ENCODE assay signal across 32 mouse cellular contexts in the genomic region with DNA sequence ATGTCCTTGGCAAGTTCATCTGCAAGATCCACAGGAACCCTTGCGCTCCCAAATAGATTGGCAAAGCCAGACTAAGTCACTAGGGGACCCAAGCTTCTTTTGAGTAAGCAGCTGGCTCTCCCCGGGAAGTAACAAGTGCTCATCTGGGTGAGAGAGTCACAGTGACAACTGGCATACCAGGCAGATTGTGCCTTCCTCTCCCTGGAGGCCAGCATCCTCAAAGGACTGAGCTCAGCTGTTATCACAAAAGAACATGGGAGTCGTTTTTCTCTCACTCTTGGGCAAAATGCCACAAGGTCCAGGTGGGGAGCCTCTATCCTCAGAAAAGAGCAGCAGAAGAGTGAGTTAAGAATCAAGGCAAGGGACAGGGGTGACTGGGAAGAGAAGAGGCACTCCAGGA. TPM values are rescaled to one million over a fixed set of nuclear protein-coding genes. Genes with fewer than 3 reads are reported as not detected.
DNase-seq lines count a peak whose midpoint lies in the region; ATAC-seq and TF ChIP-seq lines count a peak whose summit lies in the region.
"Had no signal": no experiment of that assay in that cellular context is flagged by ENCODE, and none has a peak within 500 bp of the region (broad histone marks: within the 10 kb centered on the region; RNA-seq: fewer than 3 reads in every experiment).

No protein-coding gene starts in this region.

- WGBS in hindbrain, embryonic 15.5 days = 20% methylated on average over 3 of the region's 3 CpGs
- WGBS in hindbrain, embryonic 12.5 days = 22% methylated on average over 3 of the region's 3 CpGs
- 12% methylated on average over 3 of the region's 3 CpGs for WGBS in midbrain, postnatal 0 days
- WGBS in midbrain, embryonic 16.5 days = 28% methylated on average over 3 of the region's 3 CpGs
- WGBS in forebrain, postnatal 0 days = 24% methylated on average over 3 of the region's 3 CpGs

- no peaks in the 10 kb centered on the region for H3K36me3 ChIP-seq in hindbrain, embryonic 15.5 days
- H3K36me3 ChIP-seq in hindbrain, embryonic 12.5 days = no peaks in the 10 kb centered on the region
- H3K36me3 ChIP-seq in midbrain, postnatal 0 days (ENCODE audit: insufficient read depth, low read length) = no peaks in the 10 kb centered on the region
- no peaks in the 10 kb centered on the region for H3K36me3 ChIP-seq in midbrain, embryonic 16.5 days (ENCODE audit: control insufficient read depth, insufficient read depth, low read length)
- H3K36me3 ChIP-seq in forebrain, postnatal 0 days (ENCODE audit: insufficient read depth) = no peaks in the 10 kb centered on the region
- H3K36me3 ChIP-seq: heart, embryonic 15.5 days; limb, embryonic 10.5 days; midbrain, embryonic 12.5 days; stomach, embryonic 15.5 days had no signal

- H3K4me1 ChIP-seq in hindbrain, embryonic 15.5 days (replicated peaks) = peaks cover 13% of the 10 kb centered on the region
- H3K4me1 ChIP-seq in hindbrain, embryonic 12.5 days = no peaks in the 10 kb centered on the region
- no peaks in the 10 kb centered on the region for H3K4me1 ChIP-seq in midbrain, postnatal 0 days (ENCODE audit: insufficient read depth, low read length)
- H3K4me1 ChIP-seq in midbrain, embryonic 16.5 days (ENCODE audit: control insufficient read depth, insufficient read depth, low read length) = no peaks in the 10 kb centered on the region
- no peaks in the 10 kb centered on the region for H3K4me1 ChIP-seq in forebrain, postnatal 0 days (ENCODE audit: insufficient read depth)
- H3K4me1 ChIP-seq: heart, embryonic 15.5 days; limb, embryonic 10.5 days; stomach, embryonic 15.5 days had no signal

- no peaks in the 10 kb centered on the region for H3K9me3 ChIP-seq in hindbrain, embryonic 15.5 days
- no peaks in the 10 kb centered on the region for H3K9me3 ChIP-seq in hindbrain, embryonic 12.5 days (replicated peaks)
- H3K9me3 ChIP-seq in midbrain, postnatal 0 days (ENCODE audit: low read length) = no peaks in the 10 kb centered on the region
- H3K9me3 ChIP-seq in midbrain, embryonic 16.5 days (replicated peaks; ENCODE audit: control insufficient read depth, low read length, poor library complexity, severe bottlenecking) = no peaks in the 10 kb centered on the region
- no peaks in the 10 kb centered on the region for H3K9me3 ChIP-seq in forebrain, postnatal 0 days (ENCODE audit: low read length)
- H3K9me3 ChIP-seq: heart, embryonic 15.5 days; limb, embryonic 10.5 days; midbrain, embryonic 12.5 days; stomach, embryonic 15.5 days had no signal

- peak; percentile 49 to 64 for DNase-seq in cerebellum, postnatal 10 days
- DNase-seq in cerebellum, adult 11-12 months = no peak
- peak; percentile 49 for DNase-seq in midbrain, postnatal 0 days (ENCODE audit: low spot score)
- peak; percentile 15 for DNase-seq in forebrain, postnatal 0 days
- DNase-seq in liver = no peak
- DNase-seq: adrenal gland, adult 8-10 months; cerebellum, adult 8-10 months; gastrocnemius, adult 2 months; heart, postnatal 36 days; kidney, adult 2 months; thymus, postnatal 25 days had no signal

- H3K4me2 ChIP-seq in hindbrain, embryonic 15.5 days = no peak overlapping the region
- no peak overlapping the region for H3K4me2 ChIP-seq in hindbrain, embryonic 12.5 days (replicated peaks)
- H3K4me2 ChIP-seq in midbrain, postnatal 0 days (ENCODE audit: low read depth, low read length, poor library complexity, severe bottlenecking) = no peak overlapping the region
- no peak overlapping the region for H3K4me2 ChIP-seq in midbrain, embryonic 16.5 days (ENCODE audit: low read length)
- no peak overlapping the region for H3K4me2 ChIP-seq in forebrain, postnatal 0 days (ENCODE audit: low read depth)
- H3K4me2 ChIP-seq: heart, embryonic 15.5 days; midbrain, embryonic 12.5 days; stomach, embryonic 15.5 days had no signal

- no peaks in the 10 kb centered on the region for H3K27me3 ChIP-seq in hindbrain, embryonic 15.5 days
- H3K27me3 ChIP-seq in hindbrain, embryonic 12.5 days = no peaks in the 10 kb centered on the region
- no peaks in the 10 kb centered on the region for H3K27me3 ChIP-seq in midbrain, postnatal 0 days (ENCODE audit: insufficient read depth, low read length)
- H3K27me3 ChIP-seq in midbrain, embryonic 16.5 days (ENCODE audit: control insufficient read depth, insufficient read depth, low read depth, low read length) = no peaks in the 10 kb centered on the region
- no peaks in the 10 kb centered on the region for H3K27me3 ChIP-seq in forebrain, postnatal 0 days (ENCODE audit: insufficient read depth, low read length)
- H3K27me3 ChIP-seq: heart, embryonic 15.5 days; midbrain, embryonic 12.5 days; stomach, embryonic 15.5 days had no signal

- ATAC-seq in hindbrain, embryonic 15.5 days (ENCODE audit: low FRiP score, low read depth) = peak; percentile 52
- no peak; the same call in 1 of the 2 replicates for ATAC-seq in hindbrain, embryonic 12.5 days (ENCODE audit: low FRiP score)
- ATAC-seq in midbrain, postnatal 0 days (ENCODE audit: low FRiP score) = no peak
- ATAC-seq in midbrain, embryonic 16.5 days = no peak
- peak; percentile 68 for ATAC-seq in forebrain, postnatal 0 days
- ATAC-seq: activated CD4-positive, CD25-positive, alpha-beta regulatory T cell, adult 4 months; lung, postnatal 0 days had no signal

- no peak for TF ChIP-seq CTCF in midbrain, postnatal 0 days (IDR thresholded peaks at IDR 0.05)
- no peak for TF ChIP-seq CTCF in forebrain, postnatal 0 days (IDR thresholded peaks at IDR 0.05; ENCODE audit: low read depth)

- H3K4me3 ChIP-seq in hindbrain, embryonic 15.5 days = no peak overlapping the region
- no peak overlapping the region for H3K4me3 ChIP-seq in hindbrain, embryonic 12.5 days
- no peak overlapping the region for H3K4me3 ChIP-seq in midbrain, postnatal 0 days (ENCODE audit: low read depth, low read length)
- H3K4me3 ChIP-seq in midbrain, embryonic 16.5 days (ENCODE audit: low read depth, low read length) = no peak overlapping the region
- no peak overlapping the region for H3K4me3 ChIP-seq in forebrain, postnatal 0 days (ENCODE audit: low read depth, low read length)
- H3K4me3 ChIP-seq: erythroblast, embryonic 14.5 days; gastrocnemius, adult 2 months; heart, embryonic 15.5 days; left cerebral cortex, adult 2 months; limb, embryonic 10.5 days; midbrain, embryonic 12.5 days; stomach, embryonic 15.5 days had no signal

- no peak overlapping the region for H3K9ac ChIP-seq in hindbrain, embryonic 15.5 days
- H3K9ac ChIP-seq in hindbrain, embryonic 12.5 days = no peak overlapping the region
- no peak overlapping the region for H3K9ac ChIP-seq in midbrain, postnatal 0 days (replicated peaks; ENCODE audit: low read length, poor library complexity, severe bottlenecking)
- no peak overlapping the region for H3K9ac ChIP-seq in midbrain, embryonic 16.5 days (ENCODE audit: low read depth, low read length)
- no peak overlapping the region for H3K9ac ChIP-seq in forebrain, postnatal 0 days
- H3K9ac ChIP-seq: heart, embryonic 15.5 days; midbrain, embryonic 12.5 days; stomach, embryonic 15.5 days had no signal

- no peak overlapping the region for H3K27ac ChIP-seq in hindbrain, embryonic 15.5 days (replicated peaks)
- no peak overlapping the region for H3K27ac ChIP-seq in hindbrain, embryonic 12.5 days
- H3K27ac ChIP-seq in midbrain, postnatal 0 days (ENCODE audit: low read depth, low read length) = no peak overlapping the region
- H3K27ac ChIP-seq in midbrain, embryonic 16.5 days (ENCODE audit: low read length) = no peak overlapping the region
- H3K27ac ChIP-seq in forebrain, postnatal 0 days (ENCODE audit: low read depth, low read length) = no peak overlapping the region
- H3K27ac ChIP-seq: gastrocnemius, adult 2 months; heart, embryonic 15.5 days; kidney, postnatal 0 days; left cerebral cortex, adult 2 months; limb, embryonic 10.5 days; midbrain, embryonic 12.5 days; stomach, embryonic 15.5 days had no signal

RNA-seq across cellular contexts. Expression of a gene that starts 37.3 kb away (rescaled TPM):
- polyA plus RNA-seq in hindbrain, embryonic 15.5 days (2015; fragmentation: Nextera tagmentation; extraction: Ambion mirVana) = 97.2 and 103 TPM in 2 replicates
- polyA plus RNA-seq in hindbrain, embryonic 12.5 days (2016; fragmentation: Nextera tagmentation; extraction: Ambion mirVana) = 58.0 and 59.4 TPM in 2 replicates
- total RNA-seq in midbrain, postnatal 0 days (2014; rRNA removed) = 81.0 and 85.5 TPM in 2 replicates
- 96.3 and 99.1 TPM in 2 replicates for polyA plus RNA-seq in midbrain, postnatal 0 days (2015; fragmentation: Nextera tagmentation; extraction: Ambion mirVana)
- 92.9 and 97.5 TPM in 2 replicates for polyA plus RNA-seq in midbrain, embryonic 16.5 days (2015; fragmentation: Nextera tagmentation; extraction: Ambion mirVana)
- 88.8 and 98.3 TPM in 2 replicates for total RNA-seq in forebrain, postnatal 0 days (2014; rRNA removed)
- polyA plus RNA-seq in forebrain, postnatal 0 days (2015; fragmentation: Nextera tagmentation; extraction: Ambion mirVana) = 73.1 and 101 TPM in 2 replicates

RNA-seq across cellular contexts. Expression of a gene that starts 42.9 kb away (rescaled TPM):
- polyA plus RNA-seq in hindbrain, embryonic 15.5 days (2015; fragmentation: Nextera tagmentation; extraction: Ambion mirVana) = not detected in 2 replicates
- not detected in 2 replicates for polyA plus RNA-seq in hindbrain, embryonic 12.5 days (2016; fragmentation: Nextera tagmentation; extraction: Ambion mirVana)
- total RNA-seq in midbrain, postnatal 0 days (2014; rRNA removed) = not detected in 2 replicates
- not detected in 2 replicates for polyA plus RNA-seq in midbrain, postnatal 0 days (2015; fragmentation: Nextera tagmentation; extraction: Ambion mirVana)
- not detected in 2 replicates for polyA plus RNA-seq in midbrain, embryonic 16.5 days (2015; fragmentation: Nextera tagmentation; extraction: Ambion mirVana)
- 0.10 TPM in 1 of 2 replicates, not detected in the other for total RNA-seq in forebrain, postnatal 0 days (2014; rRNA removed)
- 0.35 TPM in 1 of 2 replicates, not detected in the other for polyA plus RNA-seq in forebrain, postnatal 0 days (2015; fragmentation: Nextera tagmentation; extraction: Ambion mirVana)
- total RNA-seq: adrenal gland, adult 8-10 months; gastrocnemius, adult 2 months; heart, postnatal 36 days; layer of hippocampus, postnatal 10 days; left cerebral cortex, adult 2 months; liver, adult 2 months had no signal
- polyA plus RNA-seq: activated CD4-positive, CD25-positive, alpha-beta regulatory T cell, adult 4 months; cortical plate, adult 2 months; embryonic facial prominence, embryonic 11.5 days; erythroblast, embryonic 14.5 days; heart, embryonic 15.5 days; intestine, embryonic 14.5 days; kidney, adult 2 months; kidney, postnatal 0 days; large intestine, adult 2 months; limb, embryonic 10.5 days; liver, embryonic 16.5 days; lung, postnatal 0 days; midbrain, embryonic 12.5 days; stomach, embryonic 15.5 days had no signal

RNA-seq across cellular contexts. Expression of a gene that starts 48.8 kb away (rescaled TPM):
- polyA plus RNA-seq in hindbrain, embryonic 15.5 days (2015; fragmentation: Nextera tagmentation; extraction: Ambion mirVana) = not detected in 2 replicates
- polyA plus RNA-seq in hindbrain, embryonic 12.5 days (2016; fragmentation: Nextera tagmentation; extraction: Ambion mirVana) = not detected in 2 replicates
- not detected in 2 replicates for total RNA-seq in midbrain, postnatal 0 days (2014; rRNA removed)
- not detected in 2 replicates for polyA plus RNA-seq in midbrain, postnatal 0 days (2015; fragmentation: Nextera tagmentation; extraction: Ambion mirVana)
- not detected in 2 replicates for polyA plus RNA-seq in midbrain, embryonic 16.5 days (2015; fragmentation: Nextera tagmentation; extraction: Ambion mirVana)
- not detected in 2 replicates for total RNA-seq in forebrain, postnatal 0 days (2014; rRNA removed)
- polyA plus RNA-seq in forebrain, postnatal 0 days (2015; fragmentation: Nextera tagmentation; extraction: Ambion mirVana) = not detected in 2 replicates
- total RNA-seq: adrenal gland, adult 8-10 months; gastrocnemius, adult 2 months; heart, postnatal 36 days; layer of hippocampus, postnatal 10 days; left cerebral cortex, adult 2 months had no signal
- polyA plus RNA-seq: activated CD4-positive, CD25-positive, alpha-beta regulatory T cell, adult 4 months; cortical plate, adult 2 months; embryonic facial prominence, embryonic 11.5 days; erythroblast, embryonic 14.5 days; frontal cortex, adult 2 months; gonadal fat pad, adult 2 months; heart, embryonic 15.5 days; intestine, embryonic 14.5 days; kidney, postnatal 0 days; large intestine, adult 2 months; limb, embryonic 10.5 days; liver, embryonic 16.5 days; lung, postnatal 0 days; midbrain, embryonic 12.5 days; stomach, embryonic 15.5 days had no signal

Comparison
In these comparisons a context has a peak if more than half of its experiments do, and no peak if none do; other contexts are left out.
1. DNase-seq: peak in cerebellum, postnatal 10 days (2 of 2), midbrain, postnatal 0 days (single experiment) and forebrain, postnatal 0 days (single experiment); none in cerebellum, adult 11-12 months (single experiment) and liver (single experiment).
2. ATAC-seq: peak in hindbrain, embryonic 15.5 days (single experiment) and forebrain, postnatal 0 days (single experiment); none in hindbrain, embryonic 12.5 days (single experiment), midbrain, postnatal 0 days (single experiment) and midbrain, embryonic 16.5 days (single experiment).